27 mouse cellular contexts compared by ENCODE assay signal in the genomic region with DNA sequence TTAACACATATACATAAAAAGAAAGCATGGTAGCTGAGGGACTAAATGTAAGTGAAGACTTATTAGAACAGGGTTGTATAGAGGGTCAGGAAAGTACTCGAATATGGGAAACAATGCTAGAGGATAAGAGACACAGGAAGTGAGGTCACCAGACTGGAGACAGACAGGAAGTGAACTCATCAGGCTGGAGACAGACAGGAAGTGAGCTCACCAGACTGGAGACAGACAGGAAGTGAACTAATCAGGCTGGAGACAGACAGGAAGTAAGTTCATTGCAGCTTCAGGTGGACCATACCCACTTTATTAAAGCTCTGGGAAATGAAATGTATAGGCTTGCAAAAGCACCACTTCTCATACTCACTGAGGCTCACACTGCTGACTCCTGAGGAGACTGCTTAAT.
DNase-seq lines count a peak whose midpoint lies in the region; ATAC-seq and TF ChIP-seq lines count a peak whose summit lies in the region.
"Had no signal": no experiment of that assay in that cellular context is flagged by ENCODE, and none has a peak within 500 bp of the region (broad histone marks: within the 10 kb centered on the region; RNA-seq: fewer than 3 reads in every experiment).

No protein-coding gene starts in this region.

- H3K9ac ChIP-seq in intestine, postnatal 0 days (ENCODE audit: low read depth, low read length) = no peak overlapping the region
- H3K9ac ChIP-seq: embryonic facial prominence, embryonic 12.5 days; forebrain, embryonic 13.5 days; heart, embryonic 12.5 days; hindbrain, embryonic 13.5 days; limb, embryonic 12.5 days; liver, postnatal 0 days; midbrain, embryonic 12.5 days had no signal

- H3K4me3 ChIP-seq in thymus, adult 2 months (ENCODE audit: control insufficient read depth, insufficient read depth, low read length) = no peak overlapping the region
- no peak overlapping the region for H3K4me3 ChIP-seq in intestine, postnatal 0 days (ENCODE audit: low read depth, low read length)
- H3K4me3 ChIP-seq in gastrocnemius, adult 2 months = no peak overlapping the region
- H3K4me3 ChIP-seq: embryonic facial prominence, embryonic 12.5 days; erythroblast, embryonic 14.5 days; forebrain, embryonic 13.5 days; heart, embryonic 12.5 days; hindbrain, embryonic 13.5 days; layer of hippocampus, adult 2 months; limb, embryonic 12.5 days; midbrain, embryonic 12.5 days had no signal

- H3K27me3 ChIP-seq in thymus, adult 2 months (ENCODE audit: control insufficient read depth, insufficient read depth, low read length) = no peaks in the 10 kb centered on the region
- no peaks in the 10 kb centered on the region for H3K27me3 ChIP-seq in intestine, postnatal 0 days (replicated peaks; ENCODE audit: control insufficient read depth, insufficient read depth, low read length)
- H3K27me3 ChIP-seq: embryonic facial prominence, embryonic 12.5 days; forebrain, embryonic 13.5 days; heart, embryonic 12.5 days; hindbrain, embryonic 13.5 days; limb, embryonic 12.5 days had no signal

- TF ChIP-seq CTCF in thymus, adult 2 months (IDR thresholded peaks at IDR 0.05; ENCODE audit: borderline replicate concordance, control insufficient read depth, extremely low read depth, insufficient read depth, low read length, poor library complexity) = no peak
- no peak for TF ChIP-seq CTCF in intestine, postnatal 0 days (IDR thresholded peaks at IDR 0.05; ENCODE audit: low read depth)
- TF ChIP-seq CTCF in gastrocnemius, adult 2 months (IDR thresholded peaks at IDR 0.05) = no peak

- H3K4me1 ChIP-seq in thymus, adult 2 months (replicated peaks; ENCODE audit: control insufficient read depth, insufficient read depth, low read length) = no peaks in the 10 kb centered on the region
- H3K4me1 ChIP-seq in intestine, postnatal 0 days (replicated peaks; ENCODE audit: control insufficient read depth, insufficient read depth, low read length) = no peaks in the 10 kb centered on the region

- peak; percentile 32 for ATAC-seq in activated CD4-positive, CD25-positive, alpha-beta regulatory T cell, adult 4 months
- ATAC-seq in intestine, postnatal 0 days = no peak
- ATAC-seq: forebrain, embryonic 13.5 days; liver, postnatal 0 days; lung, postnatal 0 days had no signal

- intact Hi-C loops in gastrocnemius, adult 2 months (cut with DNase I) = no loop called here

- no peak overlapping the region for H3K4me2 ChIP-seq in intestine, postnatal 0 days (replicated peaks; ENCODE audit: low read depth)
- H3K4me2 ChIP-seq: embryonic facial prominence, embryonic 12.5 days; forebrain, embryonic 13.5 days; heart, embryonic 12.5 days; hindbrain, embryonic 13.5 days; limb, embryonic 12.5 days; liver, embryonic 11.5 days; midbrain, embryonic 12.5 days had no signal

- TF ChIP-seq POLR2A in thymus, adult 2 months (IDR thresholded peaks at IDR 0.05; ENCODE audit: control insufficient read depth, extremely low read depth, insufficient read depth, low read length, poor library complexity) = no peak

- peak; percentile 6 for DNase-seq in thymus, postnatal 14 days
- DNase-seq in thymus, adult 2 months = no peak
- DNase-seq in CD4-positive helper T cell, adult 2 months (ENCODE audit: low read depth, low spot score) = peak; percentile 7
- peak; percentile 7 for DNase-seq in naive thymus-derived CD4-positive, alpha-beta T cell, adult 2 months (ENCODE audit: low read depth)
- no peak for DNase-seq in right cerebral cortex, adult 18-20 months
- DNase-seq in gastrocnemius, adult 2 months = no peak
- DNase-seq: adrenal gland, postnatal 36 days; cerebellum, postnatal 10 days; heart, postnatal 36 days; kidney, adult 8-10 months; kidney, postnatal 14 days; layer of hippocampus, postnatal 36 days; liver, postnatal 0 days; right cerebral cortex, postnatal 25 days; spleen, adult 18-20 months had no signal

- H3K27ac ChIP-seq in thymus, adult 2 months (ENCODE audit: control insufficient read depth, insufficient read depth, low read length) = no peak overlapping the region
- no peak overlapping the region for H3K27ac ChIP-seq in intestine, postnatal 0 days (ENCODE audit: low read depth, low read length)
- no peak overlapping the region for H3K27ac ChIP-seq in gastrocnemius, adult 2 months
- H3K27ac ChIP-seq: embryonic facial prominence, embryonic 12.5 days; forebrain, embryonic 13.5 days; hindbrain, embryonic 13.5 days; layer of hippocampus, adult 2 months; limb, embryonic 12.5 days; midbrain, embryonic 12.5 days had no signal

- H3K36me3 ChIP-seq in thymus, adult 2 months (ENCODE audit: control insufficient read depth, insufficient read depth, low read length) = no peaks in the 10 kb centered on the region
- no peaks in the 10 kb centered on the region for H3K36me3 ChIP-seq in intestine, postnatal 0 days (ENCODE audit: control insufficient read depth, insufficient read depth)
- H3K36me3 ChIP-seq: embryonic facial prominence, embryonic 12.5 days; hindbrain, embryonic 13.5 days; midbrain, embryonic 12.5 days had no signal

- H3K9me3 ChIP-seq in intestine, postnatal 0 days (ENCODE audit: control insufficient read depth) = no peaks in the 10 kb centered on the region
- H3K9me3 ChIP-seq: forebrain, embryonic 13.5 days; hindbrain, embryonic 13.5 days; midbrain, embryonic 12.5 days had no signal

- 69% methylated on average over 1 of the region's 1 CpGs for WGBS in thymus, adult 2 months
- 68% methylated on average over 1 of the region's 1 CpGs for WGBS in intestine, postnatal 0 days

Comparison
In these comparisons a context has a peak if more than half of its experiments do, and no peak if none do; other contexts are left out.
1. DNase-seq: peak in thymus, postnatal 14 days (single experiment), CD4-positive helper T cell, adult 2 months (single experiment) and naive thymus-derived CD4-positive, alpha-beta T cell, adult 2 months (single experiment); none in thymus, adult 2 months (single experiment), right cerebral cortex, adult 18-20 months (single experiment) and gastrocnemius, adult 2 months (single experiment).